Mouse (Mus musculus): ENCODE results near the gene Ube2d1.

Gene Ube2d1

DNA sequence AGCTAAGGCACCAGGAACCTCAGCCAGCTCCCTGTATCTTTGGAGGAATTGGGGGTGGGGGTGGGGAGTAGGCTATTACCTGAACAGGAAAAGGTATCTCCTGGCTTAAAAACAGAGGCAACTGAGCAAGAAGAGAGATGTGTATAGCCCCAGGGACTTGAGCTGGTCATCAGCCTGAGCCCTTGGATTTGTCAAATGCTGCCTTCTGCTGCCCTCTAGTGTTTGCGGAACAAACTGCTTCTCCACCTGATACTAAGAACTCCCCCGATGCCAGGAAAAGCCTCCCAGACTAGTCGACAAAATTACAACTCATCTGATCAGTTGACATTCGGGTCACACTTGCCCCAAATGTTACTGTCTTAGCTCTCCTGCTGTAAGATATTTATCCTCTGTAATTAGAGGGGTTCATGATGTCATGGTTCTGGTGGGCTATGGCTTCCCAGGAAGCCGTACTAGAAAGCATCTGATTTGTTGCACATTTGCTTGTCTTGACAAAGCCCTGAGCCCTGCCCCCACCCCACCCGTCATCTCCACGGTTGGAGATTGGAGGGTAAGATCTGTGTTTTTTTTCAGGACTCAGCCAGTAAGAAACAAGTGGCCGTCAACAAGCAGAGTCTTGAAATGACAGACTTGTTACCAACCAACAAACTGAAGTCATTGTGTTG is 66.7 kb downstream of the Ube2d1 start:
- DNase-seq = peak; percentile 77

DNA sequence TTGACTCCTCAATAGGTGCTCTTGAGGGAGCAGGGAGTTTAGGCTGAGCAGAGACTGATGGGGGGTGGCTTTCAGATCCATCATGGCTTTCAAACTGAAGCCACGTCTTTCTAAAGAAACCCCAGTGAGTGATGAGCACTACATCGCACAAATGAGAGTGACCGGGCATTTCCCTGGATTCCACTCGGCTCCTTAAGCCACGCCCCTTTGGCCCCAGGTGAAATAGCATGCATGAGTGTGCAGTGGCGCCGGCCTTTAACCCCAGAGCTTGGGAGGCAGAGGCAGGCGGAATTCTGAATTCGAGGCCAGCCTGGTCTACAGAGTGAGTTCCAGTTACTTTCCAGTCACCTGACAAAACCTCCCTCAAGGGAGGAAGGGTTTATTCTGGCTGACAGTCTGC is 69.1 kb downstream of the Ube2d1 start:
- no peak for DNase-seq
